Mouse (Mus musculus) cerebellum, adult 9-11 months (tissue): ENCODE data around the gene Stk38.
A peak's percentile ranks its signal among the peaks of the same experiment; 100 is the strongest.
"Not testable (repeated sequence)": the region's sequence is repeated elsewhere in the genome, so short reads cannot be mapped to it uniquely, and the experiment has no call there.

Experiments
- DNase-seq: peaks from one replicate; pipeline ENCODE4 v3.0.0; 2022

The Stk38 gene

GRCm38 (mm10) chr17:29006812-29007211 lies 983 bp downstream of the Stk38 start:
- no peak for DNase-seq

- DNase-seq: no peak
Observed at GRCm38 (mm10) chr17:29005002-29005401, 2.8 kb downstream of the Stk38 start.

GRCm38 (mm10) chr17:29003740-29004139 lies 4.1 kb downstream of the Stk38 start:
- DNase-seq: no peak

GRCm38 (mm10) chr17:29000465-29000864 lies 7.3 kb downstream of the Stk38 start:
- DNase-seq: no peak

GRCm38 (mm10) chr17:28994615-28995014 lies 13.2 kb downstream of the Stk38 start:
- DNase-seq: no peak

GRCm38 (mm10) chr17:28993004-28993403 lies 14.8 kb downstream of the Stk38 start:
- DNase-seq: not testable (repeated sequence)

GRCm38 (mm10) chr17:28992105-28992504 lies 15.7 kb downstream of the Stk38 start:
- DNase-seq: no peak

- no peak for DNase-seq
Observed at GRCm38 (mm10) chr17:28991286-28991685, 16.5 kb downstream of the Stk38 start.

GRCm38 (mm10) chr17:28990060-28990459 lies 17.7 kb downstream of the Stk38 start:
- DNase-seq: no peak

GRCm38 (mm10) chr17:28988996-28989395 lies 18.8 kb downstream of the Stk38 start:
- no peak for DNase-seq

- DNase-seq: no peak
Observed at GRCm38 (mm10) chr17:28988291-28988690, 19.5 kb downstream of the Stk38 start.

- peak; percentile 21 for DNase-seq
Observed at GRCm38 (mm10) chr17:28987713-28988112, 20.1 kb downstream of the Stk38 start.

- no peak for DNase-seq
Observed at GRCm38 (mm10) chr17:28986833-28987232, 21.0 kb downstream of the Stk38 start.

- no peak for DNase-seq
Observed at GRCm38 (mm10) chr17:28984724-28985420, 22.9 kb downstream of the Stk38 start.

- DNase-seq: no peak
Observed at GRCm38 (mm10) chr17:28982591-28982990, 25.2 kb downstream of the Stk38 start.

- no peak for DNase-seq
Observed at GRCm38 (mm10) chr17:28981081-28981480, 26.7 kb downstream of the Stk38 start.

GRCm38 (mm10) chr17:28979091-28979490 lies 28.7 kb downstream of the Stk38 start:
- no peak for DNase-seq

- DNase-seq: no peak
Observed at GRCm38 (mm10) chr17:28970122-28970521, 37.7 kb downstream of the Stk38 start.

GRCm38 (mm10) chr17:28967021-28967610 lies 40.7 kb downstream of the Stk38 start:
- no peak for DNase-seq

- no peak for DNase-seq
Observed at GRCm38 (mm10) chr17:28961596-28961995, 46.2 kb downstream of the Stk38 start.

- no peak for DNase-seq
Observed at GRCm38 (mm10) chr17:28960597-28960996, 47.2 kb downstream of the Stk38 start.

GRCm38 (mm10) chr17:28954416-28954815 lies 53.4 kb downstream of the Stk38 start:
- no peak for DNase-seq

- DNase-seq: no peak
Observed at GRCm38 (mm10) chr17:28953251-28953650, 54.5 kb downstream of the Stk38 start.
